Comparison of ENCODE assay signal across 12 mouse cellular contexts in the genomic region with DNA sequence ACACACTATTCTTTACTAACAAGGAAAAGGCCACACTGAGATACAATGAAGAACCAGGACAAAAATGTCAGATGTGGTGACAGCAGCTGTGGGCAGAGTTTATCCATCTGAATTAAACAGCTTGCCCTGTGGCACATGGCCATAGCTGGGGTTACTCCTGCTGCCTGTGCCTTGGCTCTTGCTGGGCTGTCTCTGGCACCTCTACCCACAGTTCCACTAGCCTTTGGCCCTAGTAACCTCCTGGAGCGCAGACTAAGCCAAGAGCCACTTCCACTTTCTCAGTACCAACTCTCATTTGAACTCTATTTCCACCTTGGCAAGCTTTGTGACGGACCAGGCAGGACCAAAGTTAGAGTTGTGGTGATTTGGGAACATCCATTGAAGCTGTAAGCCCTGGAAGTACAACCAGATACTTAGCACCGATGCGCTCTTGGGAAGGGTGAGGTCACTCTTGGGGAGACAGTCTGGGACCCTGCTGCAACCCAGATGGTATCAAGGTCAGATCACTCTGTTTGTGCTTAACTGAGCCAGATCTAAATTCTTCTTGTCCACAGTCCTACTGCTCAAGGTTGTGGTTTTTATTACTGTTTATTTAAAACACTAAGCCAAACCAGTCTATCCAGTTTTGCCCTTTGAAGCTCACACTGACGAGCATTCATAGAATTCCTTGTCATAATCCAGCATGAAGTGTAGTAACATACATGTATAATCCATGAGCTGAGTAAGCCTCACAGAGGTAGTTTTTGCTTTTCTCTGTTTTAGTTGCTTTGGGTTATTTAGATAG.
DNase-seq lines count a peak whose midpoint lies in the region; ATAC-seq lines count a peak whose summit lies in the region.
"Had no signal": no experiment of that assay in that cellular context is flagged by ENCODE, and none has a peak within 500 bp of the region (broad histone marks: within the 10 kb centered on the region; RNA-seq: fewer than 3 reads in every experiment).

No protein-coding gene starts in this region.

- H3K27ac ChIP-seq in midbrain, embryonic 13.5 days = no peak overlapping the region
- H3K27ac ChIP-seq: hindbrain, postnatal 0 days; liver, embryonic 13.5 days had no signal

- no peaks in the 10 kb centered on the region for H3K9me3 ChIP-seq in midbrain, embryonic 13.5 days
- H3K9me3 ChIP-seq: liver, embryonic 13.5 days had no signal

- H3K27me3 ChIP-seq in midbrain, embryonic 13.5 days = no peaks in the 10 kb centered on the region
- H3K27me3 ChIP-seq: CH12.LX; liver, embryonic 13.5 days had no signal

- intact Hi-C loops in gastrocnemius, postnatal 14 days (cut with DNase I; ENCODE audit: low total_unique reads) = no loop called here

- H3K4me1 ChIP-seq in midbrain, embryonic 13.5 days (replicated peaks) = no peaks in the 10 kb centered on the region
- H3K4me1 ChIP-seq: liver, embryonic 13.5 days had no signal

- no peak for ATAC-seq in midbrain, embryonic 13.5 days
- no peak for ATAC-seq in frontal cortex, adult (ENCODE audit: low TSS enrichment)
- ATAC-seq: hindbrain, postnatal 0 days had no signal

- 92% methylated on average over 5 of the region's 5 CpGs for WGBS in midbrain, embryonic 13.5 days

- no peaks in the 10 kb centered on the region for H3K36me3 ChIP-seq in midbrain, embryonic 13.5 days
- H3K36me3 ChIP-seq: liver, embryonic 13.5 days had no signal

- no peak overlapping the region for H3K9ac ChIP-seq in midbrain, embryonic 13.5 days (replicated peaks)
- H3K9ac ChIP-seq: liver, embryonic 13.5 days had no signal

- no peak overlapping the region for H3K4me2 ChIP-seq in midbrain, embryonic 13.5 days (replicated peaks)
- H3K4me2 ChIP-seq: liver, embryonic 13.5 days had no signal

- DNase-seq in gastrocnemius, postnatal 14 days = peak; percentile 51
- DNase-seq in gastrocnemius, adult 18-20 months (ENCODE audit: low spot score) = no peak
- peak; percentile 59 for DNase-seq in adrenal gland, postnatal 10 days
- peak; percentile 50 for DNase-seq in kidney, adult 18-20 months
- peak; percentile 38 for DNase-seq in lung, postnatal 25 days (ENCODE audit: low spot score)
- no peak for DNase-seq in right cerebral cortex, adult 2 months (ENCODE audit: low spot score in 2 of 2)
- DNase-seq: embryo, embryonic 11 days; liver, embryonic 13.5 days had no signal

- H3K4me3 ChIP-seq in midbrain, embryonic 13.5 days (replicated peaks) = no peak overlapping the region
- H3K4me3 ChIP-seq: liver, embryonic 13.5 days had no signal

Comparison
In these comparisons a context has a peak if more than half of its experiments do, and no peak if none do; other contexts are left out.
1. DNase-seq: peak in gastrocnemius, postnatal 14 days (single experiment), adrenal gland, postnatal 10 days (single experiment), kidney, adult 18-20 months (single experiment) and lung, postnatal 25 days (single experiment); none in gastrocnemius, adult 18-20 months (single experiment) and right cerebral cortex, adult 2 months (0 of 2).